Mouse (Mus musculus) testis, postnatal 14 days (tissue): Measurements from ENCODE around the gene Acad11.

Experiments used
- DNase-seq: peaks from one replicate; pipeline ENCODE4 v3.0.0; 2021; ENCODE audit warnings: low spot score

Gene Acad11

GRCm38 (mm10) chr9:104085730-104086429 lies 22.7 kb downstream of the Acad11 start:
- DNase-seq: no peak

DNA sequence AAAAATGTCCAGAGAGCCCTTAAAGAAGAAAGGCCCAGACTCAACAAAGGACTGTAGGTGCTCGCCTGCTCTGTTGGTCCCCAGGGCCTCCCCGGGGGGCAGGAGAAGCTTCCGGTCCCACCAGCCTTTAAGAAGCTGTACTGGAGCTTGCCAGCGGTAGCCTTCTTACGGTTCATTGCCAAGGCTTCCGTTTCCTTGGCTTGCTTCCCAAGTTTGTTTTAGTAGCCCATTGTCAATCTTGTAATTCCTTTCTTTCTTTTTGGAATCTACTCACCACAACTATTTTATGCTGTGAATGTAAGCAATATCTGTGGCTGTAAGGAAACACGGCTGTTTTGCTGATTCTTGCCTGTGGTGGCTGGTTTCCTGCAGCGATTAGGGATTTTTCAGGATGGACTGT lies 25.4 kb downstream of the Acad11 start:
- no peak for DNase-seq

GRCm38 (mm10) chr9:104092945-104093344 lies 29.8 kb downstream of the Acad11 start:
- no peak for DNase-seq

DNA sequence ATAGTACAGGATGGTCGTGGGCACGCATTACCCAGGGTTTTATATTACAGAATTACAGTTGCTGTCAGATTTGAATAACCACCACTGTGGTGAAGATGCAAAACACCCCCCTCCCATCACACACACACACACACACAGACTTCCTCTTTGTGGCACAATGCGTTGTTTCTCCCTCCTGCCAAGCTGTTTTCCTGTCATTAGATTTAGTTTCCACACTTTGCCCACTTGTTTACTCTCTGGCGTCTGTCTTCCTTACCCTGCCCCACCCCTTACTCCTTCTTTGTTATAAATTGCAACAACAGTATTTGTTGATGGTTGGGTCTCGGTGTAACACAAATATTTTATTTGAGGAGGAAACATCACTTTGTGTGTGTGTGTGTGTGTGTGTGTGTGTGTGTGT lies 35.1 kb downstream of the Acad11 start:
- DNase-seq: no peak

- DNase-seq: peak; percentile 67
Observed at GRCm38 (mm10) chr9:104099060-104099459, 35.9 kb downstream of the Acad11 start.

- no peak for DNase-seq
Observed at GRCm38 (mm10) chr9:104100822-104101221, 37.6 kb downstream of the Acad11 start.

- peak; percentile 69 for DNase-seq
Observed at GRCm38 (mm10) chr9:104101458-104101857, 38.3 kb downstream of the Acad11 start.

GRCm38 (mm10) chr9:104102301-104102700 lies 39.1 kb downstream of the Acad11 start:
- DNase-seq: no peak

DNA sequence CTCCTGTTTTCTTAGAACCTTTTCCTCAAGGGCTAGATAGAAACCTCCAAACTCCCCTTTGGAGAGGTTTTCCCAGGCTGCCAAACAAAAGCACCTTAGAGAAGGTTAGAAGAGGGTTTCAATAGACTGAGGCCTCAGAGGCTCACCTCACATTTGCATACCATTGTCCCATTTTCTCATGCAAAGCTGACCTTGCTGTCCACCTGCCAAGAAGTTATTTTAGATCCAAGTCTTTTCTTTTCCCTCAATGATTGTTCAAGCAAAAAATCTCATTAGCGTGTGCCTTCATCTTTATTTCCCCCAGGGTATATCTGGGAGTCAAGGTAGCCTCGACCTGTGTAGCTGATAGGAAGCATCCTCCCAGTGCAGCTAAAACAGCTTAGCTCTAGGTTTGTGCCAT lies 39.7 kb downstream of the Acad11 start:
- no peak for DNase-seq

DNA sequence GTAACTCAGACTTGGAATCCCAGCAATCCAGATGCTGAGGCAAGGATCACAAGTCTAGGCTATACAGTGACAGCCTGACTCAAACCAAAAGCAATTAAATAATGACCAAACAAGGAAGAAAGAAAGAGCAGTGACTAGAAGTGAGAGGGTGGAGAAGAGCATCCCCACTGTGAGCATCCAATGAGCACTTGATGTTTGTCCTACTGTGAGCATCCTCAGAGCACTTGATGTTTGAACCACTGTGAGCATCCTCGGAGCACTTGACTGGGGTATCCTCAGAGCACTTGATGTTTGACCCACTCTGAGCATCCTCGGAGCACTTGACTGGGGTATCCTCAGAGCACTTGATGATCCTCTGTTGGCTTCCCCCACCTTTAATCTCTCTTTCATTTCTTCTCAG lies 41.8 kb downstream of the Acad11 start:
- no peak for DNase-seq

GRCm38 (mm10) chr9:104106930-104107329 lies 43.8 kb downstream of the Acad11 start:
- no peak for DNase-seq

DNA sequence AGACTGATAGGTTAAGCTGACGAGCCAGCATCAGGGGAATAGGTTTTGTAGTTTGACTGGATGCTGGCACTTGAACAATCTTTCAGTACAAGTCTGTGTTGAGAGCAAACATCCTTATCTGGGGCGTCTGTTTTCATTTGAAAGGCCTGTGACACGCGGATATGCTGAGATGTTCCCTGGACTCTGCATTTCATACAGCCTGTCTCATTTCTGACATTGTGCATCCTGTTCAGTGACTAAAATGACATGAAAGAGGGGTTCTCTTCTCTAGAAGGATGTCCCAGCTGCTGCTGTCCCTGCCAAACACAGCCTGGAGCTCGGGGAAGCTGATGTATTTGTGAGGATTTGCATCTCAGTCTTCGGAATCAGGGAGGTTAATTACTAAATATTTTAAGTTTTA lies 44.3 kb downstream of the Acad11 start:
- DNase-seq: no peak

GRCm38 (mm10) chr9:104108571-104109143 lies 45.5 kb downstream of the Acad11 start:
- DNase-seq: no peak

DNA sequence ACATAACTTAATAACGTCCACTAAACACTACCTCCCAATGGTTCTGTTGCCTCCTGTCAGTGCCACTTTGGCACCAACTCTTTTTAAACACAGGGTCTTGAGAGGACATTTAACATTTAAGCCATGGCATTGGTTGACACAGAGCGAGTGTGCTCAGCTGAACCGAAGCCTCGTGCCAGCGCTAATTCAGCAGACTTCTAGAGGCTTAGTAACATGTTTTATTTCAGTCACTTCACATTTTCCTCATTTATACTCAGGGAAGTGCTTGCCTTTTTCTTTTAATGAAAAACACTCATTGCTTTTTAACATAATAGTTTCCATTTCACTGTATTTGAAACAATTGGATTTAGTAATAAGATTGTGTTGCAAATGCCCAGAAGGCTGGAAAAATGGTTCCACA lies 46.0 kb downstream of the Acad11 start:
- no peak for DNase-seq

DNA sequence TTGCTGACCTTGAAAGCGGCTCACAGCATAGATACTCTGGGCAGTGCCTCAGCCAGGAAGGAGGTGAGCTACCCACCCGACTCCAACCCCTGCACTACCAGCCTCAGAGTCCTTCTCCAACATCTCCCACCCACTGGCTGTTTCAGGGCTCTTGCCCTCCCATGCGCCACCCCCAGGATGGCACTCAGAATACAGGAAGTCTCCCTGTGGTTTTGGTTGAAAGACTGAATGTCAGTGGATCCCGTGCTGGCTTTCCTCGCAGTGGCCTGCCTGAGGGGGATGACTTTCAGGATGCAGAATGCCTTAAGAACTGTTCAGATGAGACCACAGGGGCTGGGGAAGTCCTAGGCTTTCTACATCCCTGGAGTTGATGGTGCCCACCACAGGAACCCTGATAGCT lies 59.9 kb downstream of the Acad11 start:
- no peak for DNase-seq

GRCm38 (mm10) chr9:104123622-104124021 lies 60.4 kb downstream of the Acad11 start:
- no peak for DNase-seq

DNA sequence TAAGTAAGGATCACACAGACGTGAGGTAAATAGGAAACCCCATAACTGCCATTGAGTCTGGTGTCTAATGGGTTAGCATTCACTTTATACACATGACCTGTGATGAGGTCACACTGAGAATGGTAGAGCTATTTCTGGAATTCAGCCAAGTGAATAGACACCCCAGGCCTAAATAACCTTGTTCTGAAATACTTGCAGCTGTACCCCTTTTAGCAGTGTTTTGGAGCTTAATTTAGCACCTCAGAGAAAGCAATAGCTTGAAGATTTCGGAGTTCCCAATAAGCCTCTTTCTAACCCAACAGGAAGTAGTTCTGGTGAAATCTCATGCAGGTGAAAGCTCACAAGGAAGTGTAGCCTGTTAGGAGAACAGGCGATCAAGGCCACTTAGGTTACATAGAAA lies 63.7 kb downstream of the Acad11 start, which contains the start of gene Ackr4:
Gene Ackr4 (minus strand): TSS at position 101 of the 400 bp plus-strand sequence.
- no peak for DNase-seq

GRCm38 (mm10) chr9:104128110-104128509 lies 64.9 kb downstream of the Acad11 start:
- no peak for DNase-seq

GRCm38 (mm10) chr9:104130141-104130755 lies 67.1 kb downstream of the Acad11 start:
- peak; percentile 38 for DNase-seq

DNA sequence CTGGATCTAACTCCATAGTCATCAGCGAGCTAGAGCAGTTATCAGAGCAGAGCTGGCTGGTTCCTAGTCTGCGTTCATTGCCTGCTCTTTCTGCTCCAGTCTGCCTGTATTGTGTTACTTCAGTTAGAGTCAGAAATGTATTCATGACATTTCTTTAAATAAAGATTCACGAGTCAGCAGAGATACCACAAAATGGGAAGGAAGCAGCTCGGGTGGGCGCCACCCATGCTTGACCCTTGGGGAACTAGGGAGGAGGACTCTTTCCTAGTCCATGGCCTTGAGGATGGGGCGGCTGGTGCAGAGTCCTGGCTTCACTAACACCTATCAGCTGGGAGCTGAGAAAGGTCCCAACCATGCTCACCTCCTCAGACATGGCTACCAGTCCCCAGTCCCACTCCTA lies 77.2 kb downstream of the Acad11 start:
- no peak for DNase-seq

- DNase-seq: no peak
Observed at GRCm38 (mm10) chr9:104142805-104143204, 79.6 kb downstream of the Acad11 start.

GRCm38 (mm10) chr9:104144314-104144996 lies 81.3 kb downstream of the Acad11 start:
- no peak for DNase-seq

GRCm38 (mm10) chr9:104146683-104147082 lies 83.5 kb downstream of the Acad11 start:
- DNase-seq: no peak
